Mouse (Mus musculus) hindbrain, embryonic 11.5 days (tissue): Measurements from ENCODE around the gene Fuom. TPM values are rescaled to one million over a fixed set of nuclear protein-coding genes. Genes with fewer than 3 reads are reported as not detected.

Experiments used
- ATAC-seq: fragments of 200-750 bp; cut with Nextera tagmentation; 2 replicates; pipeline ENCODE4 v1.8.0; 2017; ENCODE audit warnings: mild to moderate bottlenecking, moderate TSS enrichment, moderate library complexity; ENCODE audit not compliant: low FRiP score
- DNase-seq: peaks from one replicate; pipeline ENCODE4 v3.0.0-alpha.2; 2015; ENCODE audit warnings: low spot score
- H3K27ac ChIP-seq: fragments of 300-500 bp; sonication (generic); 2 replicates; pipeline ENCODE4 v1.5.1; 2014; ENCODE audit warnings: mild to moderate bottlenecking, low read depth, low read length
- H3K27me3 ChIP-seq: fragments of 300-500 bp; sonication (generic); 2 replicates; pipeline ENCODE4 v1.6.1; 2014; ENCODE audit warnings: mild to moderate bottlenecking, low read length, moderate library complexity, mixed read lengths; ENCODE audit not compliant: control insufficient read depth, insufficient read depth
- H3K36me3 ChIP-seq: fragments of 300-500 bp; sonication (generic); 2 replicates; pipeline ENCODE4 v1.6.1; 2014; ENCODE audit warnings: mild to moderate bottlenecking, low read length, moderate library complexity, mixed read lengths; ENCODE audit not compliant: control insufficient read depth, insufficient read depth
- H3K4me1 ChIP-seq: fragments of 300-500 bp; sonication (generic); replicated peaks from 2 replicates; pipeline ENCODE4 v1.6.1; 2014; ENCODE audit warnings: low read length, mixed read lengths; ENCODE audit not compliant: control insufficient read depth, insufficient read depth
- H3K4me2 ChIP-seq: fragments of 300-500 bp; sonication (generic); replicated peaks from 2 replicates; pipeline ENCODE4 v1.6.1; 2014; ENCODE audit warnings: mild to moderate bottlenecking, low read depth, low read length
- H3K4me3 ChIP-seq: fragments of 300-500 bp; sonication (generic); 2 replicates; pipeline ENCODE4 v1.5.1; 2014; ENCODE audit warnings: low read depth, low read length
- H3K9ac ChIP-seq: fragments of 300-500 bp; sonication (generic); 2 replicates; pipeline ENCODE4 v1.6.1; 2014; ENCODE audit warnings: low read depth, low read length
- H3K9me3 ChIP-seq: fragments of 300-500 bp; sonication (generic); 2 replicates; pipeline ENCODE4 v1.6.1; 2016; ENCODE audit warnings: low read length; ENCODE audit not compliant: control insufficient read depth
- WGBS: fragments of 180-500 bp; shearing (Covaris S2); extraction: QIAGEN DNeasy Blood & Tissue Kit; methylation state at CpG from one replicate; pipeline ENCODE4 v1.1.7; 2014; 5-methylcytosine and 5-hydroxymethylcytosine counted together
- polyA plus RNA-seq: library from polyadenylated mRNA; unstranded; fragments of >200 nt; fragmentation: Nextera tagmentation; extraction: Ambion mirVana; gene quantifications from 2 replicates; pipeline ENCODE4 v1.2.1, GENCODE M21; 2014

The Fuom gene
- polyA plus RNA-seq, 1 experiment from 2014 or later, result 17.7 TPM

DNA sequence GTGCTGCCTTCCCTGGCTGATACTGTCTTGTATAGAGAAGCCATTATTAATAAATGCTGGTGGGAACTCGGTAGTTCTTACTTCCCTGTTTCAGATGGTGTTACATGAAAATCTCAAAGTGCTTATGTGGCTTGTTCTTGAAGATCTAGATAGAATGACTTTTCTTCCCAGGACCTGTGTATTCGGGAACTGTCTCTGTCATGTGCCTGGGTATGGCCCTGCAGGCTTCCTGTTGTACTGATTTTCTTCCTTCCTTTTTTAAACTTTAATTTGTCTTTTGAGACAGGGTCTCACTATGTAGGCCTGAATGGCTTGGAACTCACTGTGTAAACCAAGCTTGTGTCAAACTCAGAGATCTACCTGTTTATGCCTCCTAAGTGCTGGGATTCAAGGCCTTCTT lies 25.7 kb upstream of the Fuom start:
- no peak overlapping the region for H3K4me3 ChIP-seq
- H3K9ac ChIP-seq, result no peak overlapping the region
- ATAC-seq (no peak), DNase-seq (no peak)
- H3K36me3 ChIP-seq, result no peaks in the 10 kb centered on the region
- 93% methylated on average over 2 of the region's 2 CpGs for whole genome bisulfite sequencing
- H3K27ac ChIP-seq, result no peak overlapping the region
- no peaks in the 10 kb centered on the region for H3K27me3 ChIP-seq
- no peak overlapping the region for H3K4me2 ChIP-seq
- no peaks in the 10 kb centered on the region for H3K9me3 ChIP-seq
- H3K4me1 ChIP-seq, result no peaks in the 10 kb centered on the region

DNA sequence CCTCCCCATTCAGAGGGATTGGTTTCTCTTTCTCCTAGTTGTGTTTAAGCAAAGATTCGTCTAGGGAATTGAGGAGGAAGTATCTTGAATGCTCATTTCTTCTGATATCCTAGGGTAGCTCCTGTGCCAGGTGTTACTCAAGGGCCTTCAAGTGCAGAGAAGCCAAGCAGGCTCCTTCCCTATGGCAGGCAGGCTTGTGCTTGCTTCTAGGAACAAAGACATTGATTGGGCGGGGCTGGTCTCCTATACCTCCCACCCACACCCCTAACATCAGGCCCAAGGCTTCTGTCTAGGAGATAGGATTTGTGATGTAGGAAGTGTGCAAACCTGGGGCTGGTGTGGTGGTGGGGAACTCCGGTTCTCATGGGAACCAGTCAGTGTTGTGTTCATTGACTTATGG lies 24.7 kb upstream of the Fuom start:
- DNase-seq (no peak), ATAC-seq (no peak)
- H3K4me2 ChIP-seq, result no peak overlapping the region

DNA sequence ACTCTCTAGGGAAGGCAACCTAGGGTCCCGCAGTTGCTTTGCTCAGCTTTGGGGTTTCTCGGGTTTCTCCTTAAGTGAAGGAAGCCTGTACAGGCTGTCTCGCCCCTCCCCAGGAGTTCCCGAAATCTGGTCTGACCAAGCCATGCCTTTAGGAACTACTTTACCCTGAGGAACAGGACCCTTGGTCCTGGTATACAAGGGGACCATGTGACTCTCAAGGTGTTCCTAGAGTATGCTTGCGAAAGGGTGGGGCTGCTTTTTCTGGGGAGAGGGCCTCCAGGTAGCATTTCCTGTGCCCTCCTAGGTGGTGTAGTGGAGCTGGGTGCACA lies 23.7 kb upstream of the Fuom start:
- Histone ChIP-seq H3K9me3 (no peaks in the 10 kb centered on the region), H3K4me3 (peak overlapping the region; percentile 71), H3K4me1 (no peaks in the 10 kb centered on the region), H3K36me3 (no peaks in the 10 kb centered on the region), H3K4me2 (peak overlapping the region; percentile 72), H3K27ac (no peak overlapping the region), H3K9ac (peak overlapping the region; percentile 81), H3K27me3 (no peaks in the 10 kb centered on the region)
- no peak; the same call in none of the 2 replicates for ATAC-seq
- 3% methylated on average over 5 of the region's 5 CpGs for WGBS
- no peak for DNase-seq

More for the DNA sequence above, 24.7 kb upstream of the Fuom start:
- H3K9me3 ChIP-seq, result no peaks in the 10 kb centered on the region
- no peaks in the 10 kb centered on the region for H3K36me3 ChIP-seq
- 84% methylated on average over 3 of the region's 3 CpGs for WGBS
- H3K27ac ChIP-seq, result no peak overlapping the region
- H3K4me3 ChIP-seq, result no peak overlapping the region
- H3K4me1 ChIP-seq, result no peaks in the 10 kb centered on the region
- no peak overlapping the region for H3K9ac ChIP-seq
- H3K27me3 ChIP-seq, result no peaks in the 10 kb centered on the region

DNA sequence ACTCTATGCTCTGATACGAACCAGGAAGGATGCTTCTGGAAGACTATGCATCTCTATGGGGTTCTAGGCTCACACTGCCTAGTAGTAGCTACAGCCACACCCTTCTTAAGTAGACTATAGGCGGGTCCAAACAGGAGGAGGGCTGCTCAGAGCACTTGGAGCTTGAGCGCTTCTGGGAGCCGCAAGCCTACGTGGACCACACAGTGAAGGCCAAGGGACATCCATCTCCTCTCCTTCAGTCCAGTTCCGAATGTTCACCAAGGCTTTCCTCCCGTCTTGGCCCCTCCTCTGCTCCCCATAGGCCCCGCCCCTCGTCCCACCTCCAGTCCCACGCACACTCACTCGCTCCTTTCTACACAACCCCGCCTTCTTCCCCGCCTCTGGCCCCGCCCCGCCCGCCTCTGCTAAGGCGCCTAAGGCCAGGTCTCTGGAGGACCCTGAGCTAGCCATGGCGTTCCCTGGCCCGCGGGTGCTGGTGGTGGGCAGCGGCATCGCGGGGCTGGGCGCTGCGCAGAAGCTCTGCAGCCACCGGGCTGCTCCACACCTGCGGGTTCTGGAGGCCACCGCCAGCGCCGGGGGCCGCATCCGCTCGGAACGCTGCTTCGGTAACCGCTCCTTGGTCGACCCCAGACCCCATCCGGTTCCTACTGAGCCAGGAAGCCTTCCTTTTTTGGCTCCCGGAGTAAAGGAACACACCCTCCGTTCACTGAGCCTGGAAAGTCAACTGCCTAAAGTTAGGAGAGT lies 23.2 kb upstream of the Fuom start:
- H3K4me2 ChIP-seq, result peak overlapping the region; percentile 72
- H3K27ac ChIP-seq, result no peak overlapping the region
- H3K9me3 ChIP-seq, result no peaks in the 10 kb centered on the region
- H3K4me3 ChIP-seq, result peak overlapping the region; percentile 71
- H3K36me3 ChIP-seq, result no peaks in the 10 kb centered on the region
- ATAC-seq (peak; percentile 97), DNase-seq (peak; percentile 93)
- 1% methylated on average over 40 of the region's 40 CpGs for WGBS
- H3K9ac ChIP-seq, result peak overlapping the region; percentile 81
- H3K4me1 ChIP-seq, result no peaks in the 10 kb centered on the region
- no peaks in the 10 kb centered on the region for H3K27me3 ChIP-seq

DNA sequence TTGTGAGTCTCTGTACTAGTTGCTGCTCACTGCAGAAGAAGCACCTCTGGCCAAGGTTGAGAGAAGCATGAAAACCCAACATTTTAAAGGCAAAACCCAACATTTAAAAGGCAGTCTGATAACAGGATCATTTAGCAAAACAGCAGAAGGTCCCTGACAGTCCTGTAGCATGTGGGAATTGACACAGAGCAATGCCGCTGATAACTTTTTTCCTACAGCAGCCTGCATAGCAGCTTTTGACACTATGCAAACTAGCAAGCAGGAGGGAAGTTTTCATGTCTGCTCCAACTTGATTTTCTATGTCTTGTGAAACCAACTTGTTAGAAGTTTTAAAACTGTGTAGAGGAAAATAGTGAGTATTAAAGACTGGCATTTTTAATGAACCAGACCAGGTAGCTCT lies 22.1 kb upstream of the Fuom start:
- no peaks in the 10 kb centered on the region for H3K27me3 ChIP-seq
- H3K27ac ChIP-seq, result no peak overlapping the region
- no peak overlapping the region for H3K4me3 ChIP-seq
- H3K4me2 ChIP-seq, result no peak overlapping the region
- H3K4me1 ChIP-seq, result no peaks in the 10 kb centered on the region
- no peaks in the 10 kb centered on the region for H3K9me3 ChIP-seq
- DNase-seq, result no peak
- H3K36me3 ChIP-seq, result no peaks in the 10 kb centered on the region
- ATAC-seq, result no peak
- no peak overlapping the region for H3K9ac ChIP-seq
- 94% methylated on average over 1 of the region's 1 CpGs for WGBS

DNA sequence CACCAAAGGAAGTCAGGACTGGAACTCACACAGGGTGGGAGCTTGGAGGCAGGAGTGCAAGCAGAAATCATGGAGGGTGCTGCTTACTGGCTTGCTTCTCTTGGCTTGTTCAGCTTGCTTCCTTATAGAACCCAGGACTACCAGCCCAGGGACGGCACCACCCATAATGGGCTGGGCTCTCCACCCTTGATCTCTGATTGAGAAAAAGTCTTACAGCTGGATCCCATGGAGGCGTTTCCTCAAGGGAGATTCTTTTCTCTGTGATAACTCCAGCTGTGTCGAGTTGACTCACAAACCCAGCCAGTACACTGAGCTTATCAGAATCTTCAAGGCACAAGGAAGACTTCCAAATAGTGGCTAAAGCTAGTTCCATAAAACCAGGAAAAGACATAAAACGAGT lies 20.5 kb upstream of the Fuom start:
- 42% methylated on average over 4 of the region's 4 CpGs for WGBS
- Histone ChIP-seq H3K9me3 (no peaks in the 10 kb centered on the region), H3K9ac (no peak overlapping the region), H3K27ac (no peak overlapping the region), H3K4me3 (no peak overlapping the region), H3K4me1 (no peaks in the 10 kb centered on the region), H3K4me2 (no peak overlapping the region), H3K27me3 (no peaks in the 10 kb centered on the region), H3K36me3 (no peaks in the 10 kb centered on the region)
- ATAC-seq, result no peak
- no peak for DNase-seq

DNA sequence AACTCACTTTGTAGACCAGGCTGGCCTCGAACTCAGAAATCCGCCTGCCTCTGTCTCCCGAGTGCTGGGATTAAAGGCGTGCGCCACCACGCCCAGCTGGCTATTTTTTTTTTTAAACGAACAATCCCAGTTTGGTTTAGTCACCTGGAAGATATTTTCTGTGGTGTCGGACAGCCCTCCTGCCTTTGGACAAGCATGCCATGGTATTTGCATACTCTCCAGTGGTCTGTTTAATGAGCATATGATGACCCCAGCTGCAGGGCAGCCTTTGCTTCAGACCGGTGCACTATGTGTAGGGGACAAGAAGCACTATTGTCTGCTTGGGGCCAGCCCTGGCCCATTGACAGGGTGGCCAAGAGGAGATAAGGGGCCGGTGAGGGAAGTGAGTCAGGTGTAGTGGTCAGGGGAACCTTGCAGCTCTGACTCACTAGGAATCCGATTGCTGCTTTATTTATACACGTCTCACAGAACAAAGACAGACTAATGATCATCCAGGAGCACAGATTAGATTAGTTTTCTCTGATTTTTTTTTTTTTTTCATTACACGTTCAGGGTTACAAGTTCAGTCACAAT lies 19.2 kb upstream of the Fuom start:
- no peak overlapping the region for H3K4me2 ChIP-seq
- no peaks in the 10 kb centered on the region for H3K4me1 ChIP-seq
- DNase-seq, result no peak
- H3K36me3 ChIP-seq, result no peaks in the 10 kb centered on the region
- no peak overlapping the region for H3K9ac ChIP-seq
- WGBS, result 79% methylated on average over 13 of the region's 13 CpGs
- no peak overlapping the region for H3K27ac ChIP-seq
- no peak overlapping the region for H3K4me3 ChIP-seq
- no peaks in the 10 kb centered on the region for H3K27me3 ChIP-seq
- no peak for ATAC-seq
- H3K9me3 ChIP-seq, result no peaks in the 10 kb centered on the region

DNA sequence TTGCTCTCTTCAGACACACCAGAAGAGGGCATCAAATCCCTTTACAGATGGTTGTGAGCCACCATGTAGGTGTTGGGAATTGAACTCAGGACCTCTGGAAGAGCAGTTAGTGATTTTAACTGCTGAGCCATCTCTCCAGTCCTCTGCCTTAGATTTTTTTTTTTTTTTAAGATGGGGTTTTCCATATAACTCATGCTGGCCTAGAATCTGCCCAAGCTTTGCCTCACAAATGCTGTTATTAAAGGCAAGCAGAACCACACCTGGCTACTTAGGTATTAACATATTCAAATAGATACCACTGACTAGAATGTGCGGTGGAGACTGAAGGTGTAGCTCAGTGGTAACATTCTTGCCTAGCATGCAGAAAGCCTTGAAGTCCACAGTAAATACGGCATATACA lies 18.2 kb upstream of the Fuom start:
- DNase-seq, result no peak
- H3K27ac ChIP-seq, result no peak overlapping the region
- H3K9ac ChIP-seq, result no peak overlapping the region
- no peaks in the 10 kb centered on the region for H3K9me3 ChIP-seq
- H3K4me3 ChIP-seq, result no peak overlapping the region
- no peak for ATAC-seq
- WGBS, result 90% methylated on average over 2 of the region's 2 CpGs
- no peaks in the 10 kb centered on the region for H3K36me3 ChIP-seq
- H3K4me2 ChIP-seq, result no peak overlapping the region
- no peaks in the 10 kb centered on the region for H3K4me1 ChIP-seq
- no peaks in the 10 kb centered on the region for H3K27me3 ChIP-seq
